Mouse (Mus musculus): Measurements from ENCODE around the gene Gm49416.

DNA sequence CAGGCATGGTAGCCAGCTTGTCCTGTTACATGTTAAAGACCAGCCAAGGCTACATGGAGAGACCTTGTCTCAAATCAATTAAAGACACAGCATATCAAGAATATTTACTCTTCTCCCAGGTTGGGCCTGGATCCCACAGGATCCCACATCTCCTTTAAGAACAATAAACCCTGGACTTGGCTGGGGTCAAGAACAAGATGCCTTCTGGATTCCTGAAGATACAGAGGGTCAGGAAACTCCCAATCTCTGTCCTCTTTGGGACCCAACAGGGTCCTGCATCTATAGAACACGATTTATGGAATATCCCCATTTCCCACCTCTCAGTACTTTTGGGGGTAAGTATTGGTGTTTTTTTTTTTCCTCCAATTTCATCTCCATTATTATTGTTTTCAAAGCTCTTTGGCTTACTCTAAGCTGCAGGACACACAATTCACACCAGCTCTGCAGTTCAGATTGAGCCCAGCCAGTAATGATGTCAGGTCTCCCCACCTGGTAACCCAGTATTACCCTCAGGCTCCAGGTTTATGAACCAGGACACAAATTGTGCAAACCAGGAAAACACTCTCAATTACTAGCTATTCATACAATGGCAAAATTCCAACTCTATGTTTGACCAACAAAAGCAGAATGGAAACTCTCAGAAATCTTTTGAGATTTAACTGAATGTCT lies 1.7 kb upstream of the Gm49416 start:
- no peak for TF ChIP-seq CTCF (conservative IDR thresholded peaks at IDR 0.05; ENCODE audit: insufficient read depth, insufficient read length, low read depth, low read length)
- no peak for TF ChIP-seq POLR2A (IDR thresholded peaks at IDR 0.05; ENCODE audit: low read depth, low read length)

All from kidney, adult 2 months (tissue).